Mouse (Mus musculus): Measurements from ENCODE around the gene Cryl1. TPM values are rescaled to one million over a fixed set of nuclear protein-coding genes. Genes with fewer than 3 reads are reported as not detected.

Cryl1 gene
- polyA plus RNA-seq, 1 experiment from 2014 or later, result 47.8 TPM

- no peak for ATAC-seq (ENCODE audit: insufficient number of reproducible peaks, low FRiP score, low TSS enrichment, low read depth)
- Histone ChIP-seq H3K27me3 (no peaks in the 10 kb centered on the region), H3K9ac (no peak overlapping the region), H3K4me1 (peaks cover 15% of the 10 kb centered on the region; the same call in 1 of the 2 replicates), H3K27ac (replicated peaks) (no peak overlapping the region), H3K36me3 (no peaks in the 10 kb centered on the region), H3K9me3 (replicated peaks) (no peaks in the 10 kb centered on the region), H3K4me2 (replicated peaks) (no peak overlapping the region), H3K4me3 (replicated peaks) (no peak overlapping the region)
- 45% methylated on average over 16 of the region's 16 CpGs for WGBS
These were observed 81.4 kb downstream of the Cryl1 start for GRCm38 (mm10) chr14:57316662-57317600.

- no peak; the same call in 1 of the 2 replicates for ATAC-seq (ENCODE audit: insufficient number of reproducible peaks, low FRiP score, low TSS enrichment, low read depth)
- H3K27ac ChIP-seq (replicated peaks), result no peak overlapping the region
These were observed 82.4 kb downstream of the Cryl1 start for GRCm38 (mm10) chr14:57315976-57316375.

DNA sequence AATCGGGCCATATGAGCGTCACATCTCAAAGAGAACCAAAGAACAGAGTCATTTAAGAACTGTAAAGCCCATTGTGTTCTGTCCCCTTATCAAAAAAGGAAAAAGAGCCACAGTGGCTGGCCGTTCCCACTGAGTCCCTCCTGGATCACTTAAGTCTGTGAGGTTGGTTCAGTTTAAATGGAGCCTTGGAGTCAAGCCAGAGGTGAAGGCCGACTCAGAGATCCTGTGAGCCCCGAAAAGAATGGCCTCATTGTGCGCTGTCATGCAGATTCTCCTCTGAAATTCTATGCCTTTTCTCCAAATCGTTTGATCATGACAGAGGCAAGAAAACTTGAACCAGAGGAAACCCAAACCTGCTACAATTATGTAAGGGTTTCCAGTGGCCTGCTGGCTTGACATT, 82.8 kb downstream of the Cryl1 start:
- no peaks in the 10 kb centered on the region for H3K27me3 ChIP-seq
- ATAC-seq (ENCODE audit: insufficient number of reproducible peaks, low FRiP score, low TSS enrichment, low read depth), result no peak
- H3K4me1 ChIP-seq, result peaks cover 15% of the 10 kb centered on the region; the same call in 1 of the 2 replicates
- H3K9ac ChIP-seq, result no peak overlapping the region
- no peak overlapping the region for H3K4me3 ChIP-seq (replicated peaks)
- H3K27ac ChIP-seq (replicated peaks), result no peak overlapping the region
- 41% methylated on average over 7 of the region's 7 CpGs for WGBS
- H3K36me3 ChIP-seq, result no peaks in the 10 kb centered on the region
- no peaks in the 10 kb centered on the region for H3K9me3 ChIP-seq (replicated peaks)
- H3K4me2 ChIP-seq (replicated peaks), result no peak overlapping the region

More at GRCm38 (mm10) chr14:57315976-57316375, 82.4 kb downstream of the Cryl1 start:
- H3K27me3 ChIP-seq, result no peaks in the 10 kb centered on the region
- no peak overlapping the region for H3K9ac ChIP-seq
- peaks cover 15% of the 10 kb centered on the region; the same call in 1 of the 2 replicates for H3K4me1 ChIP-seq
- no peaks in the 10 kb centered on the region for H3K9me3 ChIP-seq (replicated peaks)
- 33% methylated on average over 3 of the region's 3 CpGs for WGBS
- H3K4me2 ChIP-seq (replicated peaks), result no peak overlapping the region
- no peaks in the 10 kb centered on the region for H3K36me3 ChIP-seq
- no peak overlapping the region for H3K4me3 ChIP-seq (replicated peaks)

- H3K4me2 ChIP-seq (replicated peaks), result no peak overlapping the region
- H3K4me1 ChIP-seq, result no peaks in the 10 kb centered on the region
- no peak overlapping the region for H3K9ac ChIP-seq
- no peaks in the 10 kb centered on the region for H3K27me3 ChIP-seq
- no peaks in the 10 kb centered on the region for H3K9me3 ChIP-seq (replicated peaks)
- H3K4me3 ChIP-seq (replicated peaks), result no peak overlapping the region
- H3K27ac ChIP-seq (replicated peaks), result no peak overlapping the region
- ATAC-seq (ENCODE audit: insufficient number of reproducible peaks, low FRiP score, low TSS enrichment, low read depth), result no peak
- 80% methylated on average over 11 of the region's 11 CpGs for WGBS
- no peaks in the 10 kb centered on the region for H3K36me3 ChIP-seq
These were observed 96.6 kb downstream of the Cryl1 start for GRCm38 (mm10) chr14:57301600-57302230.

- ATAC-seq (ENCODE audit: insufficient number of reproducible peaks, low FRiP score, low TSS enrichment, low read depth), result no peak
- Histone ChIP-seq H3K9ac (no peak overlapping the region), H3K27ac (replicated peaks) (no peak overlapping the region), H3K9me3 (replicated peaks) (no peaks in the 10 kb centered on the region), H3K4me2 (replicated peaks) (no peak overlapping the region), H3K4me1 (no peaks in the 10 kb centered on the region), H3K36me3 (no peaks in the 10 kb centered on the region), H3K4me3 (replicated peaks) (no peak overlapping the region), H3K27me3 (no peaks in the 10 kb centered on the region)
- 56% methylated on average over 2 of the region's 2 CpGs for WGBS
These were observed 97.8 kb downstream of the Cryl1 start for GRCm38 (mm10) chr14:57300530-57300929.

- H3K36me3 ChIP-seq, result no peaks in the 10 kb centered on the region
- no peak overlapping the region for H3K4me2 ChIP-seq (replicated peaks)
- H3K9ac ChIP-seq, result no peak overlapping the region
- 53% methylated on average over 5 of the region's 5 CpGs for WGBS
- H3K4me3 ChIP-seq (replicated peaks), result no peak overlapping the region
- no peaks in the 10 kb centered on the region for H3K27me3 ChIP-seq
- no peaks in the 10 kb centered on the region for H3K9me3 ChIP-seq (replicated peaks)
- no peak overlapping the region for H3K27ac ChIP-seq (replicated peaks)
- no peaks in the 10 kb centered on the region for H3K4me1 ChIP-seq
- no peak for ATAC-seq (ENCODE audit: insufficient number of reproducible peaks, low FRiP score, low TSS enrichment, low read depth)
These were observed 100.7 kb downstream of the Cryl1 start for GRCm38 (mm10) chr14:57297672-57298071.

DNA sequence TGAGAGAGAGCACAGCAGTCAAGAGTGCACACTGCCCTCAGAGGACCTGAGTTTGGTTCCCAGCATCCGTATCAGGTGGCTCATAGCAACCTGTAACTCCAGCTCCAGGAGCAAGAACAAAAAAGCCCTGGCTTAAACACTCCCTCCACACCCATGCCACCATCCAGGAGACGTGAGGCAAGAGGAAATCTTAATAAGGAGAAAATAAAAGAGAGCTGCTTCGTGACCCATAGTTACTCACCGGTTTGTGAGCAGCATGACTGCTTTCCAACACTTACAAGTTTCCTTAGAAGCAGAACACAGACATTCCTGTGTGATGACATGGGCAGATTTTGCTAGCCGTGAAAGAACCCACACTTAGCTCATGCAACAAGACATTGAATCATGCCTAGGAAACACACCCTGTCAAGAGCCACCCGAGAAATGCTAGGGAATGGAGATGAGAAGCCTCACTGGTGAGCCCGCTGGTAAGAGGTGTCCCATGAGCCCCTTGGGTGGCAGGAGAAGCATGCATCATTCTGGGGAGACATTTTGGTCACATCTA, 106.9 kb downstream of the Cryl1 start:
- H3K27me3 ChIP-seq, result no peaks in the 10 kb centered on the region
- no peak overlapping the region for H3K27ac ChIP-seq (replicated peaks)
- no peak overlapping the region for H3K4me2 ChIP-seq (replicated peaks)
- ATAC-seq (ENCODE audit: insufficient number of reproducible peaks, low FRiP score, low TSS enrichment, low read depth), result no peak
- H3K9ac ChIP-seq, result no peak overlapping the region
- no peaks in the 10 kb centered on the region for H3K36me3 ChIP-seq
- no peaks in the 10 kb centered on the region for H3K9me3 ChIP-seq (replicated peaks)
- H3K4me3 ChIP-seq (replicated peaks), result no peak overlapping the region
- WGBS, result 75% methylated on average over 7 of the region's 7 CpGs
- no peaks in the 10 kb centered on the region for H3K4me1 ChIP-seq

DNA sequence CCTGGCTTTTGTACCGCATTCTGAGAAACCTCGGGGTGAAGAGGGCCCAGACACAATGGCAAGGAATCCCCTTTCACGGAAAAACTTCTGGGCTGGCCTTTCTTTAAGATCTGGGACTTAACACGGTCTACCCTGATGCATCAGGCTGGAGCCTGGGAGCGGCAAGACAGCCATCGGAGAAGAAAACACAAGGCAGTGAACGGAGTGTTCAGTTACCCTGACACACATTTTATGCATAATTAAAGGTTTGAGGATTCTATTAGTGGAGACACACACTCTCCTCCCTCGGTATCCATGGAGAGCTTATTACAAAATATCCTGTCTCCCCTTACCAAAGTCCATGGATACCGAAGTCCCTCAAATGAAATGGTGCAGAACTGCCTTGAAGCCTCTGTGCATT, 109.2 kb downstream of the Cryl1 start:
- no peak overlapping the region for H3K4me2 ChIP-seq (replicated peaks)
- no peaks in the 10 kb centered on the region for H3K27me3 ChIP-seq
- no peaks in the 10 kb centered on the region for H3K36me3 ChIP-seq
- H3K9me3 ChIP-seq (replicated peaks), result no peaks in the 10 kb centered on the region
- H3K27ac ChIP-seq (replicated peaks), result no peak overlapping the region
- no peak for ATAC-seq (ENCODE audit: insufficient number of reproducible peaks, low FRiP score, low TSS enrichment, low read depth)
- no peaks in the 10 kb centered on the region for H3K4me1 ChIP-seq
- 46% methylated on average over 9 of the region's 9 CpGs for WGBS
- no peak overlapping the region for H3K9ac ChIP-seq
- no peak overlapping the region for H3K4me3 ChIP-seq (replicated peaks)

GRCm38 (mm10) chr14:57283816-57284215, 114.5 kb downstream of the Cryl1 start:
- Histone ChIP-seq H3K9me3 (replicated peaks) (no peaks in the 10 kb centered on the region), H3K9ac (no peak overlapping the region), H3K36me3 (no peaks in the 10 kb centered on the region), H3K4me2 (replicated peaks) (no peak overlapping the region), H3K4me1 (no peaks in the 10 kb centered on the region), H3K4me3 (replicated peaks) (no peak overlapping the region), H3K27me3 (no peaks in the 10 kb centered on the region), H3K27ac (replicated peaks) (no peak overlapping the region)
- 37% methylated on average over 5 of the region's 5 CpGs for WGBS
- no peak for ATAC-seq (ENCODE audit: insufficient number of reproducible peaks, low FRiP score, low TSS enrichment, low read depth)

DNA sequence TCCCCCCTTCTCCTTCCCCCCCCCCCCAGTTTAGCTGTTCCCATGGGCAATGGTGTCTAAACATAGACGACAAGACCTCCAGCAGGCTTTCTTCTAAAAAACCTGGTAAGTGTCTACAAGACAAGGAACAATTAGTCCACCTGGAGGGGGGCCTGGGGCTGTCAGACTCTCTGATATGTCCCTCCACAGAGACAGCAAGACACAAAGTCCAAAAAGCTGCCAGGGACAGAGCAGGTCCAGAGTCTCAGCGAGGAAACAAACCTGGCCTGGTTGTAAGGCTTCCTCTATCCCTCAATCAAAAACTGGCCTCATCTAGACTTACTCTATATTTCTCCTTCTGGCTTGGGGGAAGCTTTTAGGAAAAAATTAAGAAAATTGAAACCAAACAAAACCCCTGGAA, 115.7 kb downstream of the Cryl1 start:
- Histone ChIP-seq H3K4me2 (replicated peaks) (no peak overlapping the region), H3K4me1 (no peaks in the 10 kb centered on the region), H3K27me3 (no peaks in the 10 kb centered on the region), H3K4me3 (replicated peaks) (no peak overlapping the region), H3K9me3 (replicated peaks) (no peaks in the 10 kb centered on the region), H3K9ac (no peak overlapping the region), H3K36me3 (no peaks in the 10 kb centered on the region), H3K27ac (replicated peaks) (no peak overlapping the region)
- ATAC-seq (ENCODE audit: insufficient number of reproducible peaks, low FRiP score, low TSS enrichment, low read depth), result no peak
- WGBS, result 26% methylated on average over 2 of the region's 2 CpGs

- WGBS, result 87% methylated on average over 3 of the region's 3 CpGs
- Histone ChIP-seq H3K4me2 (replicated peaks) (no peak overlapping the region), H3K4me1 (no peaks in the 10 kb centered on the region), H3K27me3 (no peaks in the 10 kb centered on the region), H3K4me3 (replicated peaks) (no peak overlapping the region), H3K9me3 (replicated peaks) (no peaks in the 10 kb centered on the region), H3K9ac (no peak overlapping the region), H3K27ac (replicated peaks) (no peak overlapping the region), H3K36me3 (no peaks in the 10 kb centered on the region)
- no peak for ATAC-seq (ENCODE audit: insufficient number of reproducible peaks, low FRiP score, low TSS enrichment, low read depth)
These were observed 117.5 kb downstream of the Cryl1 start for GRCm38 (mm10) chr14:57280835-57281234.

All from embryonic facial prominence, embryonic 15.5 days (tissue).